Mouse (Mus musculus): ENCODE data around the gene Trim67. TPM values are rescaled to one million over a fixed set of nuclear protein-coding genes. Genes with fewer than 3 reads are reported as not detected.

The Trim67 gene
- total RNA-seq (2023): not detected in 4 replicates

GRCm38 (mm10) chr8:124792708-124793107, at the start of gene Trim67:
TSS of gene Trim67 (plus strand) at chr8:124793092.

GRCm38 (mm10) chr8:124751709-124752173, 41.2 kb upstream of the Trim67 start, which contains the start of gene Fam89a:
TSS of gene Fam89a (minus strand) at chr8:124751832.

GRCm38 (mm10) chr8:124862321-124863162, 69.7 kb downstream of the Trim67 start, which contains the start of the genes Gnpat and 2810004N23Rik:
TSS of gene Gnpat (plus strand) at chr8:124863033.
TSS of gene 2810004N23Rik (minus strand) at chr8:124863120.

Other genes starting within 250 kb of the Trim67 start
- gene Agt, start 223.4 kb upstream of the Trim67 start, total RNA-seq (2023): not detected in 4 replicates
- not detected in 4 replicates for gene Capn9, start 217.0 kb upstream of the Trim67 start, total RNA-seq (2023)
- 7.2 to 10.0 TPM (median 8.4 TPM) in 4 replicates for gene 2310022B05Rik, start 129.7 kb upstream of the Trim67 start, total RNA-seq (2023)
- gene Ttc13, start 71.1 kb upstream of the Trim67 start, total RNA-seq (2023): 79.7 to 95.6 TPM (median 83.2 TPM) in 4 replicates
- gene Arv1, start 71.0 kb upstream of the Trim67 start, total RNA-seq (2023): 17.0 to 23.3 TPM (median 19.7 TPM) in 4 replicates
- gene Fam89a, start 41.3 kb upstream of the Trim67 start, total RNA-seq (2023): 0.73 TPM in 1 of 4 replicates, not detected in the others
- 57.4 to 66.7 TPM (median 61.4 TPM) in 4 replicates for gene Gnpat, start 69.9 kb downstream of the Trim67 start, total RNA-seq (2023)
- gene 2810004N23Rik, start 70.0 kb downstream of the Trim67 start, total RNA-seq (2023): 21.0 to 25.7 TPM (median 22.8 TPM) in 4 replicates
- 11.1 to 12.3 TPM (median 11.8 TPM) in 4 replicates for gene Exoc8, start 104.6 kb downstream of the Trim67 start, total RNA-seq (2023)
- gene Sprtn, start 104.8 kb downstream of the Trim67 start, total RNA-seq (2023): 27.8 to 32.2 TPM (median 30.7 TPM) in 4 replicates
- 15.4 to 17.3 TPM (median 16.9 TPM) in 4 replicates for gene Egln1, start 156.2 kb downstream of the Trim67 start, total RNA-seq (2023)
- gene Tsnax, start 219.9 kb downstream of the Trim67 start, total RNA-seq (2023): 42.0 to 49.1 TPM (median 44.9 TPM) in 4 replicates

Measured in B cell, adult 62 days (primary cell).